Mouse (Mus musculus) stomach, embryonic 16.5 days (tissue): Measurements from ENCODE around the gene Abcg2. TPM values are rescaled to one million over a fixed set of nuclear protein-coding genes. Genes with fewer than 3 reads are reported as not detected.

Source experiments
- ATAC-seq: fragments of 200-750 bp; cut with Nextera tagmentation; 2 replicates; pipeline ENCODE4 v1.8.0; 2017; ENCODE audit warnings: moderate number of reproducible peaks, moderate TSS enrichment; ENCODE audit not compliant: insufficient read depth, low FRiP score
- H3K27ac ChIP-seq: fragments of 300-500 bp; sonication (generic); 2 replicates; pipeline ENCODE4 v1.5.1; 2014; ENCODE audit warnings: low read length
- H3K27me3 ChIP-seq: fragments of 300-500 bp; sonication (generic); 2 replicates; pipeline ENCODE4 v1.6.1; 2014; ENCODE audit warnings: low read length, control low read depth, mixed read lengths; ENCODE audit not compliant: control insufficient read depth, insufficient read depth
- H3K36me3 ChIP-seq: fragments of 300-500 bp; sonication (generic); 2 replicates; pipeline ENCODE4 v1.6.1; 2014; ENCODE audit warnings: low read length; ENCODE audit not compliant: control insufficient read depth, insufficient read depth
- H3K4me1 ChIP-seq: fragments of 300-500 bp; sonication (generic); 2 replicates; pipeline ENCODE4 v1.6.1; 2014; ENCODE audit warnings: low read length, control low read depth, mixed read lengths; ENCODE audit not compliant: control insufficient read depth, insufficient read depth
- H3K4me2 ChIP-seq: fragments of 300-500 bp; sonication (generic); 2 replicates; pipeline ENCODE4 v1.6.1; 2014; ENCODE audit warnings: low read depth, low read length, mixed read lengths
- H3K4me3 ChIP-seq: fragments of 300-500 bp; sonication (generic); replicated peaks from 2 replicates; pipeline ENCODE4 v1.5.1; 2014; ENCODE audit warnings: mild to moderate bottlenecking, low read length
- H3K9ac ChIP-seq: fragments of 300-500 bp; sonication (generic); 2 replicates; pipeline ENCODE4 v1.6.1; 2014; ENCODE audit warnings: low read length
- H3K9me3 ChIP-seq: fragments of 300-500 bp; sonication (generic); replicated peaks from 2 replicates; pipeline ENCODE4 v1.6.1; 2016; ENCODE audit warnings: low read length, control low read depth; ENCODE audit not compliant: control insufficient read depth
- WGBS: fragments of 180-500 bp; shearing (Covaris S2); extraction: QIAGEN DNeasy Blood & Tissue Kit; methylation state at CpG from one replicate; pipeline ENCODE4 v1.1.7; 2014; 5-methylcytosine and 5-hydroxymethylcytosine counted together
- polyA plus RNA-seq: library from polyadenylated mRNA; unstranded; fragments of >200 nt; fragmentation: Nextera tagmentation; extraction: Ambion mirVana; gene quantifications from 2 replicates; pipeline ENCODE4 v1.2.1, GENCODE M21; 2015

Abcg2 gene
- polyA plus RNA-seq, 1 experiment from 2014 or later: 61.8 TPM

DNA sequence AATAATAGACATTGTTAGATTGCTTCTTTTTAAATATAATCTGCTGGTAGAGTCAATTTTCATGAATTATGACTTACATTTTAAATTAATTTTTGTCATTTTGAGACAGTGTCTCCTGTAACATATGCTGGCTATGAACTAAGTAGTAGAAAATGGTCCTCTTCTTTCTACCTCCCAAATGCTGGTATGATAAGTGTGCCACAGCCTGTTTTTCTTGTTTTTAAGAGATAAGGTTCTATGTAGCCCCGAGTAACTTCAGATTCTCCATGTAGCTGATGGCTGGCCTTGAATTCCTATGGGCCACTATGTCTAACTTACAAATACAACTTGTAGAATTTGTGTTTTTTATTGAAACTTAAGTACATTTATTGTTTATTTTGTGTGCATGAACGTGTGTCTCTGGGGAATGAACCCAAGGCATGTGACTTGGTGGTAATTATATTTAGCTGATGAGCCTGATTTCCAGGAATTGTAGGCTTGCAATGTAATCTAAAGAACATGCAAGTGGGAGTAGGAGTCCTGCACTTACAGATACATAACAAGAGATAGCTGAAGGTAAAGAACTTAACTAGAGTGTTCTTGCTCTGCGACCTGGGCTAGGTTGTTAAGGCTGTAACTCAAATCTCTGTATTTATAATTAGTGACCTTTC, 63.9 kb downstream of the Abcg2 start:
- H3K9me3 ChIP-seq: no peaks in the 10 kb centered on the region
- no peaks in the 10 kb centered on the region for H3K36me3 ChIP-seq
- no peaks in the 10 kb centered on the region for H3K27me3 ChIP-seq
- no peak overlapping the region for H3K9ac ChIP-seq
- no peak for ATAC-seq
- no peak overlapping the region for H3K27ac ChIP-seq
- H3K4me3 ChIP-seq: no peak overlapping the region
- 57% methylated on average over 3 of the region's 3 CpGs for WGBS
- no peak overlapping the region for H3K4me2 ChIP-seq
- no peaks in the 10 kb centered on the region; the same call in 1 of the 2 replicates for H3K4me1 ChIP-seq

DNA sequence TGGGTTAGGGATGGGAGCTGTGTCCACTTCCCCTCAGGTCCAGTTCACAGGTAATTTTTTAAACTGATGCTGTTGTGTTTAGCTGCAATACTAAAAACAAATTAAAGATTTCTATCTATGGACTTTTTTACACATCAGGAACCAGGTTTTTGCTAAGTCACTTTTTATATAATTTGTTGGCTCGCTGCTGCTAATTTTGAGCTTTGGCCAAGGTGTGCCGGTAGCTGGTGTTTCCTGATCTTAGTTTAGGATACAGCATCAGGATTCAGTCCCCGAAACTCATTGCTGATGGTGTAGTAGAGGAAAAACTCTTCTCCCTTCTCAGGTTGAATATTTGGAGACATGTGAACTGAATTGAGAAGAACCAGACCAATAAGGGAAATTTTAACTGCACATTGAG, 65.8 kb downstream of the Abcg2 start:
- no peaks in the 10 kb centered on the region for H3K9me3 ChIP-seq
- WGBS: 89% methylated on average over 3 of the region's 3 CpGs

DNA sequence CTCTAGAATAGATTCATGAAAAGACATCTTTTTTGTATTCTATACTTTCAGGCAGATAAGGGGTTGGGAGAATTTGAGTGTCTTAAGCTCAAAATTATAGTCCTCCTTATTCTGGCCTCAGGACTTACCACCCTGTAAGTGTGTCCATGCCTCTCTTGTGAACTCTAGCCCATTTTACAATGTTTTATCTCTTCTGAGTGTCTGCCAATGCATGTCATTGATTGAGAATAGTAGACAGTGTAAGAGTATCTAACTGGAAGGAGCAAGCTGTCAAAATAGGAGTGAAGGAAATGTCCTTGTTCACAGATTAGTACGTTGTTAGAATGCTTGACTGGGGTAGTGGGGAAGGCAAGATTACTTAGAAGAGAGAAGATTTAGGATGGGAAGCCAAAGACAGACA, 66.7 kb downstream of the Abcg2 start:
- ATAC-seq: no peak
- Histone ChIP-seq H3K4me2 (no peak overlapping the region), H3K9me3 (no peaks in the 10 kb centered on the region), H3K36me3 (no peaks in the 10 kb centered on the region), H3K4me3 (no peak overlapping the region), H3K4me1 (no peaks in the 10 kb centered on the region), H3K9ac (no peak overlapping the region), H3K27me3 (no peaks in the 10 kb centered on the region), H3K27ac (no peak overlapping the region)
- WGBS: 61% methylated on average over 1 of the region's 1 CpGs

More for the DNA sequence above, 65.8 kb downstream of the Abcg2 start:
- ATAC-seq: no peak
- Histone ChIP-seq H3K4me2 (no peak overlapping the region), H3K36me3 (no peaks in the 10 kb centered on the region), H3K27me3 (no peaks in the 10 kb centered on the region), H3K27ac (no peak overlapping the region), H3K4me3 (no peak overlapping the region), H3K9ac (no peak overlapping the region), H3K4me1 (no peaks in the 10 kb centered on the region)

DNA sequence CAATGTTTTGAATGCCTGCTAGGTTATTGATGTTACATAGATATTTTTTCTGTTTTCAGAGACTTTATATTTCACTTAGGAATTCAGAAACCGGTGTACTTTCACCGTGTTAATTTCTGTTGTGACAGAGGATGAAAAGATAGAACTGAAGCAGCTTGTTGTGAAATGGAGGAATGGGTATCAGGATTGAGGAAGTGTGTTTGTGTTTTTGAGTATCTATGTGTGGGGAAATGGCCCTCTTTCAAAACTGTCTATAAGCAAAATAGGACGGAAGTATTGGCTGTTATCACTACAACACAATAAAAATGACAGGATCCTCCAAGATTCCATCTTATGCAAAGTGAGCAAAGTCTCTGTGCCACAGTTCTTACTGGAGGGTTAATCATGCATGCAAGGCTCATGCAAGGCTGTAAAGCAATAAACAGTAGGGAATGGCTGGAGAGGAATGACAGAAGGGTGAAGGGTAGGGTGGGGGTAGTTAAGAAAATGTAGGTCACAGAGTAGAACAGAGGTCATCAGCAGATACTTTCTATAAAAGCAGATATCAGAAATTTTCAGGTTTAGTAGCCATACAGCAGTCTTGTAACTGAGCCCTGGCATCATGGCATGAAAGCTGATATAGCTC, 76.7 kb downstream of the Abcg2 start:
- Histone ChIP-seq H3K9me3 (no peaks in the 10 kb centered on the region), H3K4me2 (no peak overlapping the region), H3K27ac (no peak overlapping the region), H3K36me3 (no peaks in the 10 kb centered on the region), H3K4me1 (no peaks in the 10 kb centered on the region), H3K4me3 (no peak overlapping the region), H3K27me3 (no peaks in the 10 kb centered on the region), H3K9ac (no peak overlapping the region)
- no peak; the same call in 1 of the 2 replicates for ATAC-seq
- WGBS: 87% methylated on average over 3 of the region's 3 CpGs

DNA sequence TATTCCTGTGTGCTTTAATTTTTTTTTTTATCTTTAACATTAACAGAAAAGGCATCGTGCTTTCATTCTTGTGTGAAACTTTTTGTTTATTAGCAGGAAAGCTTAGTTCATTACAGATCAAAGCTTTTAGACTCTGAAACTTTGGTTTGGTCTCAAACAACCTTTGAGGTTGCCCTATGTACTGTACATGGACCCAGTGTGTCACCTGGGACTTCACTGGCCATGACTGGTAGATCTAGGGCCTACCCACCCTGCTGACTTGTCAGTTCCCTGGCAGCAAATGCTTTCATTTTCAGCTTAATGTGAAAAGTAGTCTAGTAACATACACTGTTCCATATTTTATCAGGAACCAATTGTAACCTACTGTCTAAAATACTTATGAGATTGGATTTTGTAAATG, 93.5 kb downstream of the Abcg2 start:
- Histone ChIP-seq H3K36me3 (no peaks in the 10 kb centered on the region), H3K4me1 (no peaks in the 10 kb centered on the region), H3K27ac (no peak overlapping the region), H3K9me3 (no peaks in the 10 kb centered on the region), H3K4me3 (no peak overlapping the region), H3K27me3 (no peaks in the 10 kb centered on the region), H3K4me2 (no peak overlapping the region), H3K9ac (no peak overlapping the region)
- 84% methylated on average over 1 of the region's 1 CpGs for WGBS
- no peak for ATAC-seq

DNA sequence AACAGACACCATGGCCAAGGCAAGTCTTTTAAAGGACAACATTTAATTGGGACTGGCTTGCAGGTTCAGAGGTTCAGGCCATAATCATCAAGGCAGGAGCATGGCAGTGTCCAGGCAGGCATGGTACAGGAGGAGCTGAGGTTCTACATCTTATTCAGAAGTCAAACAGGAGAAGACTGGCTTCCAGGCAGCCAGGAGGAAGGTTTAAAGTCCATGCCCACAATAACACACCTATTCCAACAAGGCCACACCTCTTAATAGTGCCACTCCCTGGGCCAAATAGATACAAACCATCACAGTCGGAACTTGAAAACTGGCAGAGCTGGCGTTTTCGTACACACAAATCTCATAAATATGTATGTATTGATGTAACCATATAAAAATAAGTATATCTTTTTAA, 94.2 kb downstream of the Abcg2 start:
- H3K4me1 ChIP-seq: no peaks in the 10 kb centered on the region
- H3K27me3 ChIP-seq: no peaks in the 10 kb centered on the region
- no peak overlapping the region for H3K9ac ChIP-seq
- no peak overlapping the region for H3K4me3 ChIP-seq
- no peaks in the 10 kb centered on the region for H3K36me3 ChIP-seq
- no peak for ATAC-seq
- H3K4me2 ChIP-seq: no peak overlapping the region
- H3K27ac ChIP-seq: no peak overlapping the region
- no peaks in the 10 kb centered on the region for H3K9me3 ChIP-seq
- WGBS: 95% methylated on average over 3 of the region's 3 CpGs

DNA sequence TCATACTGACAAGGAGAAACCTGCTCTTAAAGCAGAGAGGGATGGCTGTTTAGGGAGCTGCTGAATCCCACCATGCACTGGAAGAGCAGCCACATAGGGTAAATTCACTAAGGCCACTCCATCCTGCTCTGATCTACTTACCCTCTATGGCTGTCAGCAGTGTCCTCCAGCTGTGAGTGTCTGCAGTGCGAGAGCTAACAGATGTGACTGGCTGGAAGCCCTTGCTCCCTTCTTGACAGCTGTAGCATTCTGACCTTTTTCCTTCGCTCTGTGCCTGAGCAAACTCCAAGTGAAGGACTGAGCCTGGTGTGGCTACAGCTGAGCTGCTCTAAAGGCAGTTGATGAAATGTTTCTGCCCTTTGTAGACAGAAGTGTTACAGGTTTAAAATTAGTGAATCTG, 107.3 kb downstream of the Abcg2 start:
- Histone ChIP-seq H3K36me3 (0 out of 2 replicates have a peak, but pooled peaks cover 2% of the 10 kb centered on the region), H3K9me3 (no peaks in the 10 kb centered on the region), H3K27ac (no peak overlapping the region), H3K9ac (no peak overlapping the region), H3K27me3 (no peaks in the 10 kb centered on the region), H3K4me2 (no peak overlapping the region), H3K4me3 (no peak overlapping the region), H3K4me1 (no peaks in the 10 kb centered on the region)
- ATAC-seq: peak; percentile 21; the same call in 1 of the 2 replicates
- 51% methylated on average over 2 of the region's 2 CpGs for WGBS

DNA sequence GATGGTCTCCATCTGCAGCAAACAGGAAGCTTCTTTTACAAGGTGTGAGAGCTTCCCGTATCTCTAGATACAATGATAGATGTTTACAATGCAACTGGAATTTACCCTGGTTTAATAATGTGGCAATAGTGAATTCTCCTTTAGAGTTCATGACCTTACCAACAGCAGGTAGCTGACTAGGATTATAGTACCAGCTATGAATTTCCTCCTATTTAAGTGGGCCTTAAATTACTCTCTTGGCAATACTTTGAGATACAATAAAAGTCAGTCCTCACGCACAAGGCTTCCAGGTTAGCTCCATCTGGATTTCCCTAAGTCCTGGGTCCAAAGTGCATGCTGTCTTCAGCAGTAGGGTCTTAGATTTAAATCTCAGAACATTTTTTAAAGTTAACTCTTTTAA, 109.9 kb downstream of the Abcg2 start:
- Histone ChIP-seq H3K4me2 (no peak overlapping the region), H3K9me3 (no peaks in the 10 kb centered on the region), H3K4me3 (no peak overlapping the region), H3K9ac (no peak overlapping the region), H3K36me3 (0 out of 2 replicates have a peak, but pooled peaks cover 2% of the 10 kb centered on the region), H3K27me3 (no peaks in the 10 kb centered on the region), H3K4me1 (no peaks in the 10 kb centered on the region), H3K27ac (no peak overlapping the region)
- 82% methylated on average over 2 of the region's 2 CpGs for WGBS
- ATAC-seq: no peak

DNA sequence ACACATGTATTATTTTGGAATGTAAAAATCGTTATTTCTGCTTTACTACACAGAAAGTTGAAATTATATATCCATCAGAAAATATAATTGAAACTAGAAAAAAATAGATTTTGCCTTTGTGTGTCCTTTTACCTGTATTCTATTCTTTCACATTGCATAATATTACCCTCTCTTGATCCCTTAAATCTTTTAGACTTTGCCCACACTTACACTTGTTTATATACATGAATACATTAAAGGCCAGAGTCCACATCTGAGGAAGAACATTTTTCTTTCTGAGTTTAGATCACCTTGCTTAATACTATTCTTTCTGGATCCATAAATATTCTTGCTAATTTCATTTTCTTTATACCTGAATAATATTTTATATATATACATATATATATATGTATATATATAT, 110.4 kb downstream of the Abcg2 start:
- ATAC-seq: no peak
- Histone ChIP-seq H3K4me1 (no peaks in the 10 kb centered on the region), H3K9ac (no peak overlapping the region), H3K27me3 (no peaks in the 10 kb centered on the region), H3K27ac (no peak overlapping the region), H3K4me3 (no peak overlapping the region), H3K9me3 (no peaks in the 10 kb centered on the region), H3K4me2 (no peak overlapping the region), H3K36me3 (0 out of 2 replicates have a peak, but pooled peaks cover 2% of the 10 kb centered on the region)
- 86% methylated on average over 1 of the region's 1 CpGs for WGBS
